Mouse (Mus musculus) brain, adult 2 months (tissue): Measurements from ENCODE around the gene Diaph3.
"Not testable (repeated sequence)": the region's sequence is repeated elsewhere in the genome, so short reads cannot be mapped to it uniquely, and the experiment has no call there.

Experiments
- DNase-seq: peaks from one replicate; pipeline ENCODE4 v3.0.0; 2011; ENCODE audit warnings: low read depth, low spot score

Gene Diaph3

DNA sequence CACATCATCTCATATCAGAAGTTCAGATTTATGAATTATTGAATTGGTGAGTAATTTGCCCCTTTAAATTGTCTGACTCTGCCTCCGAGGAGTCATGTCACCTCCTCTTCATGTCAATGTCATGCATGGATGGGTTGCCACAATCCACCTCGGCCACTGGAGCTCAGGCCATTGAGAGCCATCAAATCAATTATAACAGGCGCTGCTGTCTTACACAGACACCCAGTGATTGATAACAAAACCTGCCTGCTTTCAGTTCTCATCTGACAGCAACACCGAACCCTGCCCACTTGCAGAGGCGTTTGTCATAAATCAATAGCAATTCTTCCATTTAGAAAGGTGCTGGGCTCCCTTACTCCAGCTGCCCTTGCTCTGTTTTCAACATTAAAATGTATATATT lies 402.1 kb downstream of the Diaph3 start:
- DNase-seq, result no peak

- DNase-seq, result no peak
Measured at GRCm38 (mm10) chr14:86736646-86737045, 404.4 kb downstream of the Diaph3 start.

GRCm38 (mm10) chr14:86731300-86731699 lies 409.7 kb downstream of the Diaph3 start:
- DNase-seq, result no peak

- DNase-seq, result no peak
Measured at GRCm38 (mm10) chr14:86729617-86730098, 411.4 kb downstream of the Diaph3 start.

DNA sequence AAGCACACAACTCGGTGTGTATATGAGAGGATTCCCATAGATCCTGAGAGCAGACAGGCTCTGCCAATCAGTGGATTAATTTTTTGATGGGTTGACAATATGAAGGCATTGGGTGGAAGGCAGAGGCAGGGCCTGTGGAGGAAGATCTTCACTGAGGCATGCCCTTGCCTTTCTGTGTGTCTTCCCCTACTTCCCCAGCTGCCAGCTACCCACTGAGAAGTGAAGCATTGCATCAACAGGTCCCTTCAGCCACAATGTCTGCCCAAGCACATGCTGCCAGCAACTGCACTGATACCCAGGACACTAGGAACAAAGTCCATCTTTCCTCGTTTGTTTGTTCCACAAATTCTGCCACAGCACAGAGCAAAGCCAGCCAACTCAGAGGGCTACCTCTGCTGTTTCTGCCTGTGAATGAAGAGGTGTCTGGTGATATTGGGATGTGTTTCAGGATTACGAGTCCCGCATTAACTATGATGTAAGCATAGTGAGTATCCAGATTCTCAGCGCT lies 413.4 kb downstream of the Diaph3 start:
- no peak for DNase-seq

DNA sequence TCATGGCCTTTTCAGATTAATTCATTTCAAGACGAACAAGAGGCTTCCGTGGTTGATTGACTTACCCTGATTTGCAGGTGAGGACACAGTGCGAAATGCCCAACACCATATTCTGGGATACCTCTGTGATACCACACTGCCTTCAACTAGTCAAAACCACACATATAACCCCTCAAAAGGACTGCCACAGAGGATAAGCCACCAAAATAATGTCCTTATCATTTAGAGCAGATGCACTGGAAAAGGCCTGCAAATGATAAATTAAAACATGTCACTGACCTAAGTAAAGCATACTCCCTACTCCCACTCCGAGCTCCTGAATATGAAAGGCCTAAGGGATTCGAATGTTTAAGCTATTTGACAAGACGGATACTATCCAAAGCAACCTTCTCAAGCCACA lies 419.3 kb downstream of the Diaph3 start:
- DNase-seq, result no peak

DNA sequence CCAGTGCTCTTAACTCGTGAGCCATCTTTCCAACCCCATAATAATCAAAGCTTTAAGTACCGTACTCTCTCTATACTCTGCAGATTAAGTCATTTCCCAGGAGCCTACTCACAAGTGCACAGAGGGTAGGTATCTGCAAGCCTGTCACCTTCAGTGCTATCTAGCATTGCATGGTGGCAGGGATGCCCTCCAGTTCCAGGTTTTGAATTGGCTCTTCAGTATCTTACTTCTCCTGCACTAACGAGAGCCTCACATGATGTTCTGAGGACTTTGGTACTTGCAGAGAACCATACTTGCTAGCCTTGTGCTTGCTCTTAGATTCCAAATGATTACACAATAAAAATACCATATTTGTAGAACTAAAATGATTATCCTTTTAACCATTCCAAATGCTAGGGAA lies 420.0 kb downstream of the Diaph3 start:
- no peak for DNase-seq

DNA sequence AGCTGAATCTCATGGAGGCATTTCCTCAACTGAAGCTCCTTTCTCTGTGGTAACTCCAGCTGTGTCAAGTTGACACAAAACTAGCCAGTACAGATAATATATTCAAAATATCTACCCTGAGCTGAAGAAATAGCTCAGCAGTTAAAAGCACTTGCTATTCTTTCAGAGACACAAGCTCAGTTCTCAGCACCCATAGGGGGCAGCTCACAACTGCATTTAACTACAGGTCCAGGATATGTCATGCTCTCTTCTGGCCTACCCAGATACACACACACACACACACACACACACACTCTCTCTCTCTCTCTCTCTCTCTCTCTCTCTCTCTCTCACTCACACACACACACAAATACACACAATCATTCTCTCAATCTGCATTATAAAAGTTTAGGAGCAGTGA lies 420.6 kb downstream of the Diaph3 start:
- DNase-seq, result not testable (repeated sequence)

GRCm38 (mm10) chr14:86714088-86714690 lies 426.8 kb downstream of the Diaph3 start:
- no peak for DNase-seq

- no peak for DNase-seq
Measured at GRCm38 (mm10) chr14:86704080-86704479, 437.0 kb downstream of the Diaph3 start.

DNA sequence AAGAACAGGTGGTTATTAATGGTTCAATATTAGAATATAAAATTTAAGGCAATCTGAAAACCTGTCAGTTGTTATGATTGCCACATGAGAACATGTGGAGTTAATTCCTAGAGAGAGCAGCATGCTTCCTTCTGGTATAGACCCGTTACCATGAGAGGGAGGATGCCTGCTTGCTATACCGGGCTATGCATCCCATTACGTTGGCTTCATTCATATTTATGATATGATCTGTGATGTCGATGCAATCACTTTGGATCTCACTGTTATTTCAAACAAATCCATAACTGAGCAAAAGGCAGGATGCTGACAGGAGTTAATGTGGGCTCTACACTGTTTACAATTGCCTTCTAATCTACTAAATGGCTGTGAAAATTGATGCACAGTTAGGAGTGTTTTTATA lies 439.9 kb downstream of the Diaph3 start:
- no peak for DNase-seq

DNA sequence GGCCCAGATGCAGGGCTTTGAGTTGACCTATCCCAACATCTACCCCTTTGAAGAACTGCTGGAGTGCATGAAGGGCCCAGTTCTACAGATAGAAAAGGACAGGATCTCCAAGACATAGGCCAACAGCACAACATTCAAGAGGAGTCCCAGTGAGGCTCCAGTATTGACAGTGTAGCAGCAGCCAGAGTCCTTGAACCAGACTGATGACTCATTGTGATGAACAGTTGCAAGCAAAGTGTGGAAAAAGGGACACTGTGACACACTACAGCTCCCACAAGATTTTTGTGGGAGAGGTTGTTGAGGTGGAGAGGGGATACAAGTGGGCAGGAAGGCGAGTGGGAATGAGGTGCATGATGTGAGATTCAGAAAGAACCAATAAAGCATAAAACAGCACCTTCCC lies 443.1 kb downstream of the Diaph3 start:
- peak; percentile 31 for DNase-seq

DNA sequence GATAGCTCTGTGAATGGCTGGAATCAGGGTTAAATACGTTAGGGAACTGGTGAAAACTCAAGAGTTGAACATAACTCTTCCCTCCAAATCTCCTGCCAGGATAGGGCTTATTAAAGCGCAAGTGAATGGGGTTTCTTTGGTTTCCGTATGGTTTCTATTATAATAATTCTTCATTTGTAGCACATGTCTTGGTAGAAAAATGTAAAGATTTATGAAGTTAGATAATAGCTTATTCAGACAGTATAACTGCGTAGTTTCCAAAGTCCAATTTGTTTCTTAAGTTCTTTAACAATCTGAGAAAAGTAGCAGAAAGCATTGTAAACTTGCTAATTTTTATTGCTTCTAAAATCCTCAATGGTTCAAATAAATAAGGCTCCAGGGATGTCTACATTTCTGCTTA lies 448.3 kb downstream of the Diaph3 start:
- DNase-seq, result no peak

- DNase-seq, result no peak
Measured at GRCm38 (mm10) chr14:86691298-86691697, 449.7 kb downstream of the Diaph3 start.

- DNase-seq, result peak; percentile 23
Measured at GRCm38 (mm10) chr14:86684585-86685503, 456.2 kb downstream of the Diaph3 start.

DNA sequence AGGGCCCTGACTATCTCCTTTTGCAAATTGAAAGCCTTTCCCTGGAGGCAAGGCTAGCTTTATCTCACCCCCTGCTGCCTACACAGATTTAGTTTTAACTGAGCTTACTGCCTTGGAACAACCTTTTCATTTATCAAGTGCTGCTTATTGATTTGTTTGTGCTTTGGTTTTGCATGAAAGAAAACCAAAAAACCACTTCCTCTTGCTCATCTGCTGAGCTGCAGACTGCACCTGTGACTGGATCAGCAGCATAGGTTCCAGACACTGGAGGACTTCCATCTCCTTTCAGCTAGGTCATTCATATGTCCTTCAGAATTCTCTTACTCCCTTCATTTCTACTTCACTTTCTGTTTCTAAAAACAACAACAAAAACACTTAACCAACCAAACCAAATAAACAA lies 459.1 kb downstream of the Diaph3 start:
- no peak for DNase-seq

- no peak for DNase-seq
Measured at GRCm38 (mm10) chr14:86678992-86679391, 462.0 kb downstream of the Diaph3 start.

DNA sequence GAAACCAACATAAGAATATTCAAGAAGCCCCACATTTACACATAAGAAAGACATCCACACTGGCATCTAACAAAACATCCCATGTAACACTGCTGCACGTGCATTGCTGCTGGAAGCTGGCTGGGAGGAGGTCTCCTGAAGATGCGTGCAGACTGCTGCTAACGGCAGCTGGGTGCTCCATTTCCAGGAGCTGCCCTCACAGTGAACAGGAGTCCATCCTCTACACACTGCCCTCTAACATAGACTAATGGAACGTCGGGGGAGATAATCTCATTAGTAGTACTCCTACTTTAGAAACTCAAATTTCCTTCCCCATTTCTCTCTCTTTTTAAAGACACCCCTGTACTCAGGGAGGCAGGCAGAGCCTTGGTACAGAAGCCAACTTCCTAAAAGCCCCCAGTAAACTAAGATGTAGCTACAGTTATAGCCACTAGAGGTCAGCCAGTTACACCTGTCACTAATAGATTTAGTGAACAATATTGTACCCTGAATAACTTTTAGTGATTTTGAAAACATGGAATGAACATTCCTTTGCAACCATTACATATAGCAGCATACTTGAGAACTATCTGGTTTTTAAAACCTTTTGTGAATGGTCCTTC lies 462.8 kb downstream of the Diaph3 start:
- peak; percentile 33 for DNase-seq

- peak; percentile 52 for DNase-seq
Measured at GRCm38 (mm10) chr14:86677015-86677414, 464.0 kb downstream of the Diaph3 start.

- DNase-seq, result no peak
Measured at GRCm38 (mm10) chr14:86675314-86675713, 465.7 kb downstream of the Diaph3 start.

GRCm38 (mm10) chr14:86662846-86663245 lies 478.2 kb downstream of the Diaph3 start:
- no peak for DNase-seq

GRCm38 (mm10) chr14:86660556-86660955 lies 480.5 kb downstream of the Diaph3 start:
- DNase-seq, result peak; percentile 66
